7 mouse cellular contexts compared by ENCODE assay signal in genomic region chr15:102376453-102377162, GRCm38 (mm10). TPM values are rescaled to one million over a fixed set of nuclear protein-coding genes. Genes with fewer than 3 reads are reported as not detected.
DNase-seq lines count a peak whose midpoint lies in the region; ATAC-seq and TF ChIP-seq lines count a peak whose summit lies in the region.

No protein-coding gene starts in this region.

- TF ChIP-seq RAD21 in MEL (IDR thresholded peaks at IDR 0.05; ENCODE audit: low read depth, low read length), result no peak

- H3K27me3 ChIP-seq in MEL (ENCODE audit: control insufficient read depth in 1 of 2, insufficient read depth in 2 of 2, low read length in 2 of 2), result peaks cover 6 to 13% of the 10 kb centered on the region in 2 experiments; a peak in 3 of 4 replicates

- H3K79me2 ChIP-seq in MEL (ENCODE audit: control insufficient read depth, insufficient read depth, low read length, poor library complexity), result no peaks in the 10 kb centered on the region

- H3K4me1 ChIP-seq in MEL (ENCODE audit: control insufficient read depth in 1 of 2, insufficient read depth in 2 of 2, low read length in 2 of 2), result peaks cover 10 to 14% of the 10 kb centered on the region in 2 experiments
- peaks cover 2% of the 10 kb centered on the region; the same call in 1 of the 2 replicates for H3K4me1 ChIP-seq in cortical plate, adult 2 months (ENCODE audit: control insufficient read depth, insufficient read depth, low read length)

- no peak overlapping the region for H3K27ac ChIP-seq in MEL (ENCODE audit: control insufficient read depth, low read depth, low read length)
- peak overlapping the region; percentile 24 for H3K27ac ChIP-seq in cortical plate, adult 2 months (ENCODE audit: insufficient read depth, low read length)

- H3K9ac ChIP-seq in MEL (ENCODE audit: control insufficient read depth, low read depth, low read length, poor library complexity, severe bottlenecking), result peak overlapping the region; percentile 60

- peak; percentile 68 for DNase-seq in CD4-positive, CD25-positive, alpha-beta regulatory T cell, adult 2 months (ENCODE audit: low read depth, low spot score)
- peak; percentile 79 for DNase-seq in MEL (ENCODE audit: low read depth, low spot score)
- peak; percentile 82 for DNase-seq in kidney, postnatal 10 days
- peak; percentile 67 for DNase-seq in lung, postnatal 14 days
- DNase-seq in spleen, adult 18-20 months, result peak; percentile 29 to 48

- H3K4me3 ChIP-seq in MEL (ENCODE audit: control insufficient read depth in 1 of 2, insufficient read depth in 1 of 2, low read depth in 2 of 2, low read length in 2 of 2), result peak overlapping the region; percentile 61 to 68
- H3K4me3 ChIP-seq in cortical plate, adult 2 months (ENCODE audit: insufficient read depth, low read length), result peak overlapping the region; percentile 29

- TF ChIP-seq POLR2A in MEL (IDR thresholded peaks at IDR 0.05; ENCODE audit: control insufficient read depth in 1 of 2, insufficient read depth in 1 of 2, low read depth in 1 of 2, low read length in 2 of 2, poor library complexity in 1 of 2), result peak in 1 of 2 experiments; percentile 35; a peak in 1 of 4 replicates
- TF ChIP-seq POLR2A in cortical plate, adult 2 months (IDR thresholded peaks at IDR 0.05; ENCODE audit: extremely low read depth, insufficient read depth, low read length), result no peak

- peak; percentile 74 for ATAC-seq in granulocyte monocyte progenitor cell, adult 5-6 weeks (replicated peaks; ENCODE audit: poor library complexity, severe bottlenecking)

- no peak for TF ChIP-seq EP300 in MEL (IDR thresholded peaks at IDR 0.05; ENCODE audit: low read depth in 1 of 2, low read length in 2 of 2)

- no peak for TF ChIP-seq CTCF in MEL (IDR thresholded peaks at IDR 0.05 in 2 of 3, conservative IDR thresholded peaks at IDR 0.05 in 1 of 3; ENCODE audit: control insufficient read depth in 1 of 3, insufficient read depth in 1 of 3, low read depth in 2 of 3, low read length in 3 of 3, poor library complexity in 1 of 3, severe bottlenecking in 1 of 3)
- TF ChIP-seq CTCF in cortical plate, adult 2 months (IDR thresholded peaks at IDR 0.05; ENCODE audit: extremely low read depth, insufficient read depth, low read length), result no peak

- H3K9me3 ChIP-seq in MEL (replicated peaks; ENCODE audit: insufficient read depth, low read length), result no peaks in the 10 kb centered on the region

- peaks cover 0 to 11% of the 10 kb centered on the region in 2 experiments; a peak in 2 of 4 replicates for H3K36me3 ChIP-seq in MEL (ENCODE audit: control insufficient read depth in 1 of 2, insufficient read depth in 2 of 2, low read length in 2 of 2)

TF ChIP-seq in MEL, 35 proteins besides CTCF, POLR2A, EP300 and RAD21:
- TF ChIP-seq TCF12 (IDR thresholded peaks at IDR 0.05; ENCODE audit: low read depth, low read length), result peak; percentile 55
- 0 out of 2 replicates have a peak, but pooled peaks have one; percentile 22 for TF ChIP-seq NELFE (IDR thresholded peaks at IDR 0.05; ENCODE audit: low read depth, low read length)
- peak; percentile 81 for TF ChIP-seq MAZ (IDR thresholded peaks at IDR 0.05; ENCODE audit: low read depth, low read length)
- TF ChIP-seq ZNF384 (IDR thresholded peaks at IDR 0.05; ENCODE audit: low read depth, low read length), result 0 out of 2 replicates have a peak, but pooled peaks have one; percentile 1
- TF ChIP-seq ZKSCAN1 (IDR thresholded peaks at IDR 0.05; ENCODE audit: low read depth, low read length), result no peak
- TF ChIP-seq UBTF (IDR thresholded peaks at IDR 0.05; ENCODE audit: borderline replicate concordance, insufficient read depth, low read depth, low read length), result peak; percentile 96; the same call in 1 of the 2 replicates
- TF ChIP-seq ZMIZ1 (IDR thresholded peaks at IDR 0.05; ENCODE audit: low read depth, low read length), result no peak

RNA-seq across cellular contexts. Expression of gene Sp7, which starts 9.6 kb away (rescaled TPM):
- not detected in 2 replicates for total RNA-seq in MEL (2012; rRNA removed)
- polyA plus RNA-seq in MEL (2012; ENCODE audit: insufficient read depth in 1 of 2, insufficient read length in 2 of 2, low read depth in 1 of 2, low replicate concordance in 2 of 2, missing spikeins in 1 of 2), result not detected
- 1.6 and 2.3 TPM in 2 replicates for polyA plus RNA-seq in cortical plate, adult 2 months (2012; rRNA removed)
- total RNA-seq in granulocyte monocyte progenitor cell, adult 5-6 weeks (2014; fragmentation: Nextera tagmentation), result not detected in 2 replicates
- not detected in 2 replicates for total RNA-seq in granulocyte monocyte progenitor cell, adult 5-6 weeks (2017)

RNA-seq across cellular contexts. Expression of gene Aaas, which starts 26.0 kb away (rescaled TPM):
- total RNA-seq in MEL (2012; rRNA removed), result 48.7 and 61.5 TPM in 2 replicates
- 100 to 1,000 TPM in 1 of 2 experiments, not detected in 1; 205 TPM for polyA plus RNA-seq in MEL (2012; ENCODE audit: insufficient read depth in 1 of 2, insufficient read length in 2 of 2, low read depth in 1 of 2, low replicate concordance in 2 of 2, missing spikeins in 1 of 2)
- polyA plus RNA-seq in cortical plate, adult 2 months (2012; rRNA removed), result 20.2 and 23.2 TPM in 2 replicates
- total RNA-seq in granulocyte monocyte progenitor cell, adult 5-6 weeks (2014; fragmentation: Nextera tagmentation), result 120 and 123 TPM in 2 replicates
- total RNA-seq in granulocyte monocyte progenitor cell, adult 5-6 weeks (2017), result 147 and 153 TPM in 2 replicates

RNA-seq across cellular contexts. Expression of gene Sp1, which starts 29.3 kb away (rescaled TPM):
- total RNA-seq in MEL (2012; rRNA removed), result 16.3 and 22.0 TPM in 2 replicates
- polyA plus RNA-seq in MEL (2012; ENCODE audit: insufficient read depth in 1 of 2, insufficient read length in 2 of 2, low read depth in 1 of 2, low replicate concordance in 2 of 2, missing spikeins in 1 of 2), result 10 to 100 TPM; 47.2 to 92.3 TPM
- 10.3 and 10.5 TPM in 2 replicates for polyA plus RNA-seq in cortical plate, adult 2 months (2012; rRNA removed)
- total RNA-seq in granulocyte monocyte progenitor cell, adult 5-6 weeks (2014; fragmentation: Nextera tagmentation), result 59.6 and 71.6 TPM in 2 replicates
- total RNA-seq in granulocyte monocyte progenitor cell, adult 5-6 weeks (2017), result 52.0 and 56.1 TPM in 2 replicates

RNA-seq across cellular contexts. Expression of gene Myg1, which starts 45.1 kb away (rescaled TPM):
- 126 and 140 TPM in 2 replicates for total RNA-seq in MEL (2012; rRNA removed)
- 100 to 1,000 TPM; 135 to 292 TPM for polyA plus RNA-seq in MEL (2012; ENCODE audit: insufficient read depth in 1 of 2, insufficient read length in 2 of 2, low read depth in 1 of 2, low replicate concordance in 2 of 2, missing spikeins in 1 of 2)
- polyA plus RNA-seq in cortical plate, adult 2 months (2012; rRNA removed), result 87.0 and 92.7 TPM in 2 replicates
- total RNA-seq in granulocyte monocyte progenitor cell, adult 5-6 weeks (2014; fragmentation: Nextera tagmentation), result 63.3 and 88.7 TPM in 2 replicates
- total RNA-seq in granulocyte monocyte progenitor cell, adult 5-6 weeks (2017), result 55.1 and 59.9 TPM in 2 replicates

RNA-seq across cellular contexts. Expression of gene Pfdn5, which starts 50.7 kb away (rescaled TPM):
- 290 and 302 TPM in 2 replicates for total RNA-seq in MEL (2012; rRNA removed)
- polyA plus RNA-seq in MEL (2012; ENCODE audit: insufficient read depth in 1 of 2, insufficient read length in 2 of 2, low read depth in 1 of 2, low replicate concordance in 2 of 2, missing spikeins in 1 of 2), result 1,000 to 10,000 TPM in 1 of 2 experiments, 100 to 1,000 TPM in 1; 465 to 7,439 TPM
- polyA plus RNA-seq in cortical plate, adult 2 months (2012; rRNA removed), result 466 and 495 TPM in 2 replicates
- 299 and 314 TPM in 2 replicates for total RNA-seq in granulocyte monocyte progenitor cell, adult 5-6 weeks (2014; fragmentation: Nextera tagmentation)
- total RNA-seq in granulocyte monocyte progenitor cell, adult 5-6 weeks (2017), result 366 and 404 TPM in 2 replicates
